Mouse (Mus musculus) adrenal gland, postnatal 10 days (tissue): Measurements from ENCODE around the gene Hoxb8. TPM values are rescaled to one million over a fixed set of nuclear protein-coding genes. Genes with fewer than 3 reads are reported as not detected.

Experiments used
- DNase-seq: peaks from one replicate; pipeline ENCODE4 v3.0.0; 2021; ENCODE audit warnings: mixed read lengths
- total RNA-seq, 2 experiments: library from RNA; stranded (reverse); gene quantifications; 2 replicates each; pipeline ENCODE4 v1.2.3; 2021

Hoxb8 gene
- total RNA-seq, 2 experiments from 2014 or later: 38.5 to 44.0 TPM

GRCm38 (mm10) chr11:96284774-96285734, 3.3 kb downstream of the Hoxb8 start:
- peak; percentile 84 for DNase-seq

- DNase-seq: peak; percentile 90
These were observed 4.3 kb downstream of the Hoxb8 start, which contains the start of gene Hoxb7 for GRCm38 (mm10) chr11:96285771-96286738. TSS of gene Hoxb7 (plus strand) at chr11:96286623.

- DNase-seq: peak; percentile 69
These were observed 5.2 kb downstream of the Hoxb8 start for GRCm38 (mm10) chr11:96286739-96287385.

GRCm38 (mm10) chr11:96287411-96287810, 5.7 kb downstream of the Hoxb8 start:
- no peak for DNase-seq

GRCm38 (mm10) chr11:96288455-96289221, 6.9 kb downstream of the Hoxb8 start:
- DNase-seq: no peak

- no peak for DNase-seq
These were observed 7.6 kb downstream of the Hoxb8 start for GRCm38 (mm10) chr11:96289293-96289692.

- DNase-seq: no peak
These were observed 8.1 kb downstream of the Hoxb8 start for GRCm38 (mm10) chr11:96289837-96290236.

- DNase-seq: no peak
These were observed 9.1 kb downstream of the Hoxb8 start for GRCm38 (mm10) chr11:96290705-96291355.

- DNase-seq: peak; percentile 86
These were observed 10.2 kb downstream of the Hoxb8 start, which contains the start of gene Hoxb6 for GRCm38 (mm10) chr11:96291681-96292564. TSS of gene Hoxb6 (plus strand) at chr11:96292476.

- DNase-seq: no peak
These were observed 11.0 kb downstream of the Hoxb8 start for GRCm38 (mm10) chr11:96292565-96293301.

GRCm38 (mm10) chr11:96293302-96293921, 11.7 kb downstream of the Hoxb8 start:
- DNase-seq: no peak

GRCm38 (mm10) chr11:96294245-96295091, 12.8 kb downstream of the Hoxb8 start:
- peak; percentile 91 for DNase-seq

- DNase-seq: no peak
These were observed 13.6 kb downstream of the Hoxb8 start for GRCm38 (mm10) chr11:96295092-96295835.

GRCm38 (mm10) chr11:96296997-96297396, 15.3 kb downstream of the Hoxb8 start:
- DNase-seq: no peak

GRCm38 (mm10) chr11:96297428-96297827, 15.7 kb downstream of the Hoxb8 start:
- no peak for DNase-seq

- no peak for DNase-seq
These were observed 16.4 kb downstream of the Hoxb8 start for GRCm38 (mm10) chr11:96297968-96298635.
